In genomic region chr2:83812483-83813272, GRCm38 (mm10) we compare ENCODE assay signal across 8 mouse cellular contexts. TPM values are rescaled to one million over a fixed set of nuclear protein-coding genes. Genes with fewer than 3 reads are reported as not detected.
DNase-seq lines count a peak whose midpoint lies in the region; ATAC-seq lines count a peak whose summit lies in the region.

Gene Fam171b (plus strand): TSS chr2:83812636.

- peak within 1 kb of the TSS; percentile 76 for H3K9ac ChIP-seq in intestine, embryonic 16.5 days (ENCODE audit: low read depth, low read length)

- H3K36me3 ChIP-seq in intestine, embryonic 16.5 days (ENCODE audit: control insufficient read depth, insufficient read depth, low read length), result no peaks in the 10 kb centered on the region
- no peaks in the 10 kb centered on the region for H3K36me3 ChIP-seq in midbrain, embryonic 10.5 days

- H3K27ac ChIP-seq in intestine, embryonic 16.5 days (ENCODE audit: low read length), result 0 out of 2 replicates have a peak within 1 kb of the TSS, but pooled peaks have one; percentile 35
- H3K27ac ChIP-seq in midbrain, embryonic 10.5 days (replicated peaks), result peak within 1 kb of the TSS; percentile 95

- ATAC-seq in intestine, embryonic 16.5 days, result peak; percentile 93
- no peak for ATAC-seq in erythroid progenitor cell, adult 5-6 weeks (replicated peaks; ENCODE audit: low FRiP score, poor library complexity, severe bottlenecking)

- peak within 1 kb of the TSS; percentile 94 for H3K4me2 ChIP-seq in intestine, embryonic 16.5 days (ENCODE audit: low read depth, low read length)

- H3K4me3 ChIP-seq in intestine, embryonic 16.5 days (ENCODE audit: low read length), result peak within 1 kb of the TSS; percentile 76
- peak within 1 kb of the TSS; percentile 82 for H3K4me3 ChIP-seq in midbrain, embryonic 10.5 days

- DNase-seq in adrenal gland, adult (ENCODE audit: inconsistent age in 2 of 2, low spot score in 1 of 2), result peak; percentile 71 to 84
- peak; percentile 86 for DNase-seq in embryo, embryonic 10.5 days (ENCODE audit: low spot score)
- peak; percentile 50 to 78 for DNase-seq in gastrocnemius, postnatal 4 days (ENCODE audit: low spot score in 2 of 2)
- peak; percentile 85 to 92 for DNase-seq in left cerebral cortex, postnatal 36 days (ENCODE audit: low spot score in 2 of 2)
- DNase-seq in midbrain, embryonic 10.5 days (ENCODE audit: low spot score), result peak; percentile 85
- peak; percentile 82 for DNase-seq in right cerebral cortex, postnatal 4 days

- peaks cover 6% of the 10 kb centered on the region; the same call in 1 of the 2 replicates for H3K4me1 ChIP-seq in intestine, embryonic 16.5 days (ENCODE audit: control insufficient read depth, insufficient read depth, low read length)
- H3K4me1 ChIP-seq in midbrain, embryonic 10.5 days, result peaks cover 20% of the 10 kb centered on the region

- no peaks in the 10 kb centered on the region for H3K9me3 ChIP-seq in intestine, embryonic 16.5 days (ENCODE audit: control insufficient read depth, low read length)
- no peaks in the 10 kb centered on the region for H3K9me3 ChIP-seq in midbrain, embryonic 10.5 days (replicated peaks)

- WGBS in intestine, embryonic 16.5 days, result under 1% methylated on average over 62 of the region's 63 CpGs
- 1% methylated on average over 63 of the region's 63 CpGs for WGBS in midbrain, embryonic 10.5 days

- intact Hi-C loops in left cerebral cortex, postnatal 36 days (cut with DNase I), result loop anchor here (2.0 to 5.0 kb wide), 2 partner anchors 35 to 88 kb away; partner anchors contain the start of gene Itgav

- 0 out of 2 replicates have a peak, but pooled peaks cover 6% of the 10 kb centered on the region for H3K27me3 ChIP-seq in intestine, embryonic 16.5 days (replicated peaks; ENCODE audit: control insufficient read depth, insufficient read depth, low read length)
- H3K27me3 ChIP-seq in midbrain, embryonic 10.5 days (ENCODE audit: low read depth, poor library complexity, severe bottlenecking), result peaks cover 10% of the 10 kb centered on the region; the same call in 1 of the 2 replicates

RNA-seq across cellular contexts. Expression of gene Fam171b, which starts in this region (rescaled TPM):
- 1 to 10 TPM; 7.3 to 9.3 TPM for total RNA-seq in gastrocnemius, postnatal 4 days (2021)
- 6.6 and 6.8 TPM in 2 replicates for polyA plus RNA-seq in intestine, embryonic 16.5 days (2015; fragmentation: Nextera tagmentation; extraction: Ambion mirVana)
- total RNA-seq in left cerebral cortex, postnatal 36 days (2021), result 100 to 1,000 TPM; 211 to 218 TPM
- polyA plus RNA-seq in midbrain, embryonic 10.5 days (2016; fragmentation: Nextera tagmentation; extraction: Ambion mirVana), result 24.3 and 32.6 TPM in 2 replicates
- total RNA-seq in erythroid progenitor cell, adult 5-6 weeks (2015; ENCODE audit: low replicate concordance), result not detected in 2 replicates
- total RNA-seq in erythroid progenitor cell, adult 5-6 weeks (2017; ENCODE audit: low replicate concordance), result not detected in 2 replicates

Comparison
In these comparisons a context has a peak if more than half of its experiments do, and no peak if none do; other contexts are left out.
1. RNA of gene Fam171b (total RNA-seq): 211 to 218 TPM in left cerebral cortex, postnatal 36 days; 7.3 to 9.3 TPM in gastrocnemius, postnatal 4 days and not detected in erythroid progenitor cell, adult 5-6 weeks; every median in the first group is over 10 times any median in the second.
2. Peak in every context shown above with its lines, with median percentiles within 50 percentile points of each other: DNase-seq.